Mouse (Mus musculus) midbrain, postnatal 0 days (tissue): ENCODE measurements around the gene Cchcr1. TPM values are rescaled to one million over a fixed set of nuclear protein-coding genes. Genes with fewer than 3 reads are reported as not detected.

Experiments
- ATAC-seq: fragments of 200-750 bp; cut with Nextera tagmentation; 2 replicates; pipeline ENCODE4 v1.8.0; 2017; ENCODE audit warnings: moderate number of reproducible peaks, mild to moderate bottlenecking, moderate TSS enrichment, moderate library complexity; ENCODE audit not compliant: low FRiP score
- DNase-seq: peaks from one replicate; pipeline ENCODE4 v3.0.0-alpha.2; 2015; ENCODE audit warnings: low spot score
- H3K27ac ChIP-seq: fragments of 300-500 bp; sonication (generic); 2 replicates; pipeline ENCODE4 v1.5.1; 2014; ENCODE audit warnings: low read depth, mild to moderate bottlenecking, low read length, mixed read lengths
- H3K27me3 ChIP-seq: fragments of 300-500 bp; sonication (generic); 2 replicates; pipeline ENCODE4 v1.6.1; 2014; ENCODE audit warnings: low read length, control low read depth, mixed read lengths; ENCODE audit not compliant: insufficient read depth
- H3K36me3 ChIP-seq: fragments of 300-500 bp; sonication (generic); 2 replicates; pipeline ENCODE4 v1.6.1; 2014; ENCODE audit warnings: low read length, control low read depth, mixed read lengths; ENCODE audit not compliant: insufficient read depth
- H3K4me1 ChIP-seq: fragments of 300-500 bp; sonication (generic); 2 replicates; pipeline ENCODE4 v1.6.1; 2014; ENCODE audit warnings: mild to moderate bottlenecking, control low read depth, antibody characterized with exemption, low read length, mixed read lengths; ENCODE audit not compliant: insufficient read depth
- H3K4me2 ChIP-seq: fragments of 300-500 bp; sonication (generic); 2 replicates; pipeline ENCODE4 v1.6.1; 2014; ENCODE audit warnings: low read depth, mild to moderate bottlenecking, low read length, mixed read lengths; ENCODE audit not compliant: poor library complexity, severe bottlenecking
- H3K4me3 ChIP-seq: fragments of 300-500 bp; sonication (generic); 2 replicates; pipeline ENCODE4 v1.5.1; 2014; ENCODE audit warnings: low read depth, mild to moderate bottlenecking, low read length, moderate library complexity
- H3K9ac ChIP-seq: fragments of 300-500 bp; sonication (generic); replicated peaks from 2 replicates; pipeline ENCODE4 v1.6.1; 2014; ENCODE audit warnings: mild to moderate bottlenecking, low read length, moderate library complexity, mixed read lengths; ENCODE audit not compliant: poor library complexity, severe bottlenecking
- H3K9me3 ChIP-seq: fragments of 300-500 bp; sonication (generic); 2 replicates; pipeline ENCODE4 v1.6.1; 2016; ENCODE audit warnings: low read length, control low read depth
- CTCF ChIP-seq: IDR thresholded peaks from 2 replicates; pipeline ENCODE4 v1.5.1; 2016; ENCODE audit warnings: antibody characterized with exemption, mild to moderate bottlenecking
- WGBS: fragments of 180-500 bp; shearing (Covaris S2); extraction: QIAGEN DNeasy Blood & Tissue Kit; methylation state at CpG from one replicate; pipeline ENCODE4 v1.1.7; 2014; 5-methylcytosine and 5-hydroxymethylcytosine counted together
- polyA plus RNA-seq: library from polyadenylated mRNA; unstranded; fragments of >200 nt; fragmentation: Nextera tagmentation; extraction: Ambion mirVana; gene quantifications from 2 replicates; pipeline ENCODE4 v1.2.1, GENCODE M21; 2015
- total RNA-seq: library from RNA; depleted of rRNA; stranded (reverse); fragments of >200 nt; gene quantifications from 2 replicates; pipeline ENCODE4 v1.2.3, GENCODE M21; 2014

The Cchcr1 gene
- total and polyA plus RNA-seq, 2 experiments from 2014 or later, result 1.9 to 4.0 TPM

DNA sequence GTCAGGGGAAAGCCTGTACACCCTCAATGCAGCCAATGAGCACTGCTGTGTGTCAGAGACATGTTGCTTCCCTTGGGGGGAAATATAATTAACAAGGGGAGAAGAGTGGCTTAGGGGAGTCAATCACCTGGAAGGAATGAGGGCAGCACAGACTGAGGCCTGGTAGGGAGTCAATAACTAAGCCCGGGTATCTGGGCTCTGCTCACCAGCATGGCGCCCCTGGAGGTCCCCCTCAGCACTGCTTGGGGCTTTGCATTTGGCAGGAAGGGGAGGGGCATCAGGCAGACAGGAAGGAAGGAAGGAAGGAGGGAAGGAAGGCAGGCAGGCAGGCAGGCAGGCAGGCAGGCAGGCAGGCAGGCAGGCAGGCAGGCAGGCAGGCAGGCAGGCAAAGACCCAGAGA, 30.6 kb downstream of the Cchcr1 start:
- H3K36me3 ChIP-seq, result no peaks in the 10 kb centered on the region
- H3K4me1 ChIP-seq, result no peaks in the 10 kb centered on the region
- H3K27me3 ChIP-seq, result no peaks in the 10 kb centered on the region
- H3K27ac ChIP-seq, result no peak overlapping the region
- no peak overlapping the region for H3K4me2 ChIP-seq
- no peak overlapping the region for H3K4me3 ChIP-seq
- no peak overlapping the region for H3K9ac ChIP-seq
- DNase-seq (no peak), ATAC-seq (no peak)
- H3K9me3 ChIP-seq, result no peaks in the 10 kb centered on the region
- no peak for TF ChIP-seq CTCF
- WGBS, result 65% methylated on average over 2 of the region's 2 CpGs

GRCm38 (mm10) chr17:35548636-35549035, 31.7 kb downstream of the Cchcr1 start:
- no peak for DNase-seq

DNA sequence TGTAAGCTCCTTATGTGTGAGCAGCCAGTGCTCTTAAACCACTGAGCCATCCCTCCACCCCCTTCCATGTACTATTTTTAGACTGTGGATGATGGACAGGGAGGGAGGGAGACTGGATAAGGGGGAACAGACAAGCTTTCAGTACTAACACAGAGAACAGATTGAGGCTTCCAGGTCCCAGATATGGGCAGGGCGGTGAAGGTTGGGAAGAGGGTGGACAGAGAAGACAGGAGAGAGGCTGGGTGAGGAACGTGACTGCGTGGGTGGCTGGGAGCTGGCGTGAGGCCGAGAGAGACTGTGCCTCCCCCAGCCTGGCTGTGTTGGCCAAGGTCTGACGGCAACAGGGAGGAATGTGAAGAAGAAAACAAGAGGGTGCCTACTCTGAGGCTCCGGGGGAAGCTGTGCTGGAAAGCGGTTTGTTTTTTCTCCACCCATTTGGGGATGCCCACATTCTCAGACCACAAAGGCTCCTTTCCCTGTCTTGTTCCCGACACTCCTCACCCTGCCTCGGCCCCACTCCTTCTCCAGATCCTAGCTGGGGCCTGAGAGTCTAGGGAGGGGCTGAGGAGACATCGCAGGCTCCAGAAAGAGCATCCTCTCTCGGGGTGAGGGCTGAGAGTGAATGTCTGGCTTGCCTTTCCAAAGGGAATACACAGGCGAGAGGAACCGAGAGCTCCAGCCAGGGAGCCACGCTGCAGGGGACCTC, 32.7 kb downstream of the Cchcr1 start:
- Histone ChIP-seq H3K9ac (no peak overlapping the region), H3K9me3 (no peaks in the 10 kb centered on the region), H3K4me1 (no peaks in the 10 kb centered on the region), H3K27me3 (no peaks in the 10 kb centered on the region), H3K36me3 (no peaks in the 10 kb centered on the region), H3K4me2 (no peak overlapping the region), H3K27ac (no peak overlapping the region), H3K4me3 (no peak overlapping the region)
- ATAC-seq, result no peak
- TF ChIP-seq CTCF, result no peak
- 38% methylated on average over 14 of the region's 15 CpGs for WGBS
- peak; percentile 24 for DNase-seq

More at GRCm38 (mm10) chr17:35548636-35549035, 31.7 kb downstream of the Cchcr1 start:
- ATAC-seq, result no peak
- no peak overlapping the region for H3K27ac ChIP-seq
- no peaks in the 10 kb centered on the region for H3K36me3 ChIP-seq
- no peaks in the 10 kb centered on the region for H3K27me3 ChIP-seq
- WGBS, result 18% methylated on average over 5 of the region's 5 CpGs
- no peaks in the 10 kb centered on the region for H3K9me3 ChIP-seq
- no peak overlapping the region for H3K9ac ChIP-seq
- no peak overlapping the region for H3K4me3 ChIP-seq
- no peak overlapping the region for H3K4me2 ChIP-seq
- no peak for TF ChIP-seq CTCF
- H3K4me1 ChIP-seq, result no peaks in the 10 kb centered on the region

DNA sequence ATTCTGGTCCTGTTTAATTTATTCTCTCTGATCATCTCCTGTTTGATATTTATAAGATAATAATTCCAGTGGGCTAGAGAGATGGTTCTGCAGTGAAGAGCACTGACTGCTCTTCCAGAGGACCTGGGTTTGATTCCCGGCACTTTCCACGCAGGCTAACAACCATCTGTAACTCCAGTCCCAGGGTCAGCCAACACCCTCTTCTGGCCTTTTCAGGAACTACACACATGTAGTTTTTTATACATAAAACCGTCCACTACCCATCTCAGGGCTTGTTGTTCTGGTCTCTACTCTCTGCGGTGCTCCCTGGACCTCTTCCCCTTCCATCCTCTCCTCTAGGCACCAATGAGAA, 33.2 kb downstream of the Cchcr1 start:
- Histone ChIP-seq H3K9ac (no peak overlapping the region), H3K4me2 (no peak overlapping the region), H3K4me3 (no peak overlapping the region), H3K27me3 (no peaks in the 10 kb centered on the region), H3K9me3 (no peaks in the 10 kb centered on the region), H3K36me3 (no peaks in the 10 kb centered on the region), H3K4me1 (no peaks in the 10 kb centered on the region), H3K27ac (no peak overlapping the region)
- DNase-seq (no peak), ATAC-seq (no peak)
- 96% methylated on average over 4 of the region's 4 CpGs for WGBS
- no peak for TF ChIP-seq CTCF

GRCm38 (mm10) chr17:35550871-35551270, 34.0 kb downstream of the Cchcr1 start:
- no peaks in the 10 kb centered on the region for H3K9me3 ChIP-seq
- 66% methylated on average over 8 of the region's 8 CpGs for WGBS
- no peak for DNase-seq
- ATAC-seq, result no peak
- H3K4me1 ChIP-seq, result no peaks in the 10 kb centered on the region
- no peak overlapping the region for H3K9ac ChIP-seq
- H3K36me3 ChIP-seq, result no peaks in the 10 kb centered on the region
- TF ChIP-seq CTCF, result no peak
- H3K27ac ChIP-seq, result no peak overlapping the region
- H3K4me3 ChIP-seq, result no peak overlapping the region
- H3K4me2 ChIP-seq, result no peak overlapping the region
- H3K27me3 ChIP-seq, result no peaks in the 10 kb centered on the region

- 72% methylated on average over 10 of the region's 10 CpGs for WGBS
- Histone ChIP-seq H3K4me3 (no peak within 1 kb of the TSS), H3K27me3 (no peaks in the 10 kb centered on the region), H3K9me3 (no peaks in the 10 kb centered on the region), H3K9ac (no peak within 1 kb of the TSS), H3K4me2 (no peak within 1 kb of the TSS), H3K4me1 (no peaks in the 10 kb centered on the region), H3K36me3 (no peaks in the 10 kb centered on the region), H3K27ac (no peak within 1 kb of the TSS)
- no peak for TF ChIP-seq CTCF
- DNase-seq (no peak), ATAC-seq (no peak)
These were observed 35.0 kb downstream of the Cchcr1 start, which contains the start of gene Cdsn for GRCm38 (mm10) chr17:35551881-35552414. Gene Cdsn (plus strand): TSS chr17:35552128.
